Mouse (Mus musculus): ENCODE measurements around the gene Wipi1. TPM values are rescaled to one million over a fixed set of nuclear protein-coding genes. Genes with fewer than 3 reads are reported as not detected.
"Not testable (repeated sequence)": the region's sequence is repeated elsewhere in the genome, so short reads cannot be mapped to it uniquely, and the experiment has no call there.

The Wipi1 gene
- total RNA-seq (2018; cell fraction: chromatin; rRNA removed): 10 to 100 TPM in 7 of 26 experiments, 1 to 10 TPM in 19; 1.0 to 16.4 (median 7.5) TPM
- 10 to 100 TPM in 7 of 26 experiments, 1 to 10 TPM in 19; 5.6 to 13.5 (median 8.4) TPM for total RNA-seq (2018; cell fraction: cytosol; rRNA removed)
- total RNA-seq (2018; cell fraction: nucleus; rRNA removed): 10 to 100 TPM in 2 of 26 experiments, 1 to 10 TPM in 24; 2.3 to 13.2 (median 5.4) TPM
- 10.1 to 15.3 TPM (median 10.7 TPM) in 3 replicates for polyA plus RNA-seq (2018)

- 1% methylated on average over 58 of the region's 58 CpGs for WGBS (ENCODE audit: missing documents)
- Histone ChIP-seq H3K27ac (peak within 1 kb of the TSS; percentile 25; the same call in 1 of the 2 replicates), H3K36me3 (ENCODE audit: inconsistent target) (no peaks in the 10 kb centered on the region), H3K4me3 (ENCODE audit: inconsistent target) (peak within 1 kb of the TSS; percentile 50), H3K79me2 (ENCODE audit: inconsistent target) (no peaks in the 10 kb centered on the region)
Observed at GRCm38 (mm10) chr11:109611303-109612149, at the start of gene Wipi1. Gene Wipi1, minus strand, starts transcription at chr11:109611967.

- H3K36me3 ChIP-seq (ENCODE audit: inconsistent target): peaks cover 66% of the 10 kb centered on the region
- H3K27ac ChIP-seq; H3K4me3 ChIP-seq (ENCODE audit: inconsistent target): not testable (repeated sequence)
- 95% methylated on average over 8 of the region's 8 CpGs for WGBS (ENCODE audit: missing documents)
- peaks cover 93% of the 10 kb centered on the region for H3K79me2 ChIP-seq (ENCODE audit: inconsistent target)
Observed at GRCm38 (mm10) chr11:109660526-109660925, 48.8 kb upstream of the Wipi1 start.

GRCm38 (mm10) chr11:109656232-109656631 is 44.5 kb upstream of the Wipi1 start:
- no peak overlapping the region for H3K4me3 ChIP-seq (ENCODE audit: inconsistent target)
- H3K27ac ChIP-seq: no peak overlapping the region
- H3K79me2 ChIP-seq (ENCODE audit: inconsistent target): peaks cover 100% of the 10 kb centered on the region
- peaks cover 29% of the 10 kb centered on the region for H3K36me3 ChIP-seq (ENCODE audit: inconsistent target)
- WGBS (ENCODE audit: missing documents): 94% methylated on average over 7 of the region's 7 CpGs

GRCm38 (mm10) chr11:109654581-109654980 is 42.8 kb upstream of the Wipi1 start:
- no peak overlapping the region for H3K27ac ChIP-seq
- 83% methylated on average over 6 of the region's 6 CpGs for WGBS (ENCODE audit: missing documents)
- H3K36me3 ChIP-seq (ENCODE audit: inconsistent target): peaks cover 13% of the 10 kb centered on the region; the same call in 1 of the 2 replicates
- H3K4me3 ChIP-seq (ENCODE audit: inconsistent target): no peak overlapping the region
- H3K79me2 ChIP-seq (ENCODE audit: inconsistent target): peaks cover 84% of the 10 kb centered on the region

GRCm38 (mm10) chr11:109653201-109653600 is 41.4 kb upstream of the Wipi1 start:
- H3K27ac ChIP-seq: no peak overlapping the region
- H3K4me3 ChIP-seq (ENCODE audit: inconsistent target): no peak overlapping the region
- 68% methylated on average over 8 of the region's 8 CpGs for WGBS (ENCODE audit: missing documents)
- peaks cover 70% of the 10 kb centered on the region for H3K79me2 ChIP-seq (ENCODE audit: inconsistent target)
- peaks cover 12% of the 10 kb centered on the region; the same call in 1 of the 2 replicates for H3K36me3 ChIP-seq (ENCODE audit: inconsistent target)

- peaks cover 63% of the 10 kb centered on the region for H3K79me2 ChIP-seq (ENCODE audit: inconsistent target)
- 79% methylated on average over 6 of the region's 6 CpGs for WGBS (ENCODE audit: missing documents)
- peak overlapping the region; percentile 74; the same call in 1 of the 2 replicates for H3K4me3 ChIP-seq (ENCODE audit: inconsistent target)
- peaks cover 12% of the 10 kb centered on the region; the same call in 1 of the 2 replicates for H3K36me3 ChIP-seq (ENCODE audit: inconsistent target)
- no peak overlapping the region for H3K27ac ChIP-seq
Observed at GRCm38 (mm10) chr11:109652505-109652904, 40.7 kb upstream of the Wipi1 start.

GRCm38 (mm10) chr11:109651566-109652024 is 39.8 kb upstream of the Wipi1 start:
- Histone ChIP-seq H3K27ac (peak overlapping the region; percentile 75), H3K4me3 (ENCODE audit: inconsistent target) (peak overlapping the region; percentile 74), H3K36me3 (ENCODE audit: inconsistent target) (peaks cover 11% of the 10 kb centered on the region; the same call in 1 of the 2 replicates), H3K79me2 (ENCODE audit: inconsistent target) (peaks cover 54% of the 10 kb centered on the region)
- 1% methylated on average over 16 of the region's 21 CpGs for WGBS (ENCODE audit: missing documents)

- 1% methylated on average over 52 of the region's 90 CpGs for WGBS (ENCODE audit: missing documents)
- H3K27ac ChIP-seq: peak overlapping the region; percentile 75
Observed at GRCm38 (mm10) chr11:109650788-109651565, 39.2 kb upstream of the Wipi1 start.

GRCm38 (mm10) chr11:109649975-109650701 is 38.4 kb upstream of the Wipi1 start:
- Histone ChIP-seq H3K79me2 (ENCODE audit: inconsistent target) (peaks cover 39% of the 10 kb centered on the region), H3K27ac (peak overlapping the region; percentile 50), H3K4me3 (ENCODE audit: inconsistent target) (peak overlapping the region; percentile 78), H3K36me3 (ENCODE audit: inconsistent target) (peaks cover 6% of the 10 kb centered on the region; the same call in 1 of the 2 replicates)
- 1% methylated on average over 31 of the region's 31 CpGs for WGBS (ENCODE audit: missing documents)

More at GRCm38 (mm10) chr11:109650788-109651565, 39.2 kb upstream of the Wipi1 start:
- Histone ChIP-seq H3K36me3 (ENCODE audit: inconsistent target) (peaks cover 6% of the 10 kb centered on the region; the same call in 1 of the 2 replicates), H3K79me2 (ENCODE audit: inconsistent target) (peaks cover 48% of the 10 kb centered on the region), H3K4me3 (ENCODE audit: inconsistent target) (peak overlapping the region; percentile 78)

GRCm38 (mm10) chr11:109649206-109649605 is 37.4 kb upstream of the Wipi1 start, which contains the start of gene Prkar1a:
Gene Prkar1a, plus strand, starts transcription at chr11:109649405.
- WGBS (ENCODE audit: missing documents): 14% methylated on average over 8 of the region's 8 CpGs
- H3K27ac ChIP-seq: peak within 1 kb of the TSS; percentile 50

GRCm38 (mm10) chr11:109648510-109648909 is 36.7 kb upstream of the Wipi1 start:
- Histone ChIP-seq H3K27ac (0 out of 2 replicates have a peak overlapping the region, but pooled peaks have one; percentile 50), H3K79me2 (ENCODE audit: inconsistent target) (peaks cover 23% of the 10 kb centered on the region), H3K4me3 (ENCODE audit: inconsistent target) (no peak overlapping the region), H3K36me3 (ENCODE audit: inconsistent target) (peaks cover under 1% of the 10 kb centered on the region; the same call in 1 of the 2 replicates)
- 14% methylated on average over 7 of the region's 7 CpGs for WGBS (ENCODE audit: missing documents)

More at GRCm38 (mm10) chr11:109649206-109649605, 37.4 kb upstream of the Wipi1 start, which contains the start of gene Prkar1a:
- H3K4me3 ChIP-seq (ENCODE audit: inconsistent target): peak within 1 kb of the TSS; percentile 78
- H3K79me2 ChIP-seq (ENCODE audit: inconsistent target): peaks cover 30% of the 10 kb centered on the region
- H3K36me3 ChIP-seq (ENCODE audit: inconsistent target): peaks cover 6% of the 10 kb centered on the region; the same call in 1 of the 2 replicates

GRCm38 (mm10) chr11:109641498-109642222 is 29.9 kb upstream of the Wipi1 start:
- no peak overlapping the region for H3K4me3 ChIP-seq (ENCODE audit: inconsistent target)
- 90% methylated on average over 5 of the region's 5 CpGs for WGBS (ENCODE audit: missing documents)
- no peaks in the 10 kb centered on the region for H3K36me3 ChIP-seq (ENCODE audit: inconsistent target)
- H3K79me2 ChIP-seq (ENCODE audit: inconsistent target): no peaks in the 10 kb centered on the region
- H3K27ac ChIP-seq: no peak overlapping the region

- Histone ChIP-seq H3K27ac (no peak overlapping the region), H3K36me3 (ENCODE audit: inconsistent target) (no peaks in the 10 kb centered on the region), H3K4me3 (ENCODE audit: inconsistent target) (no peak overlapping the region), H3K79me2 (ENCODE audit: inconsistent target) (no peaks in the 10 kb centered on the region)
- WGBS (ENCODE audit: missing documents): 61% methylated on average over 6 of the region's 6 CpGs
Observed at GRCm38 (mm10) chr11:109635871-109636395, 24.2 kb upstream of the Wipi1 start.
